ENCODE assay signal across 8 mouse cellular contexts in genomic region chr11:116130488-116131205, GRCm38 (mm10). TPM values are rescaled to one million over a fixed set of nuclear protein-coding genes. Genes with fewer than 3 reads are reported as not detected.
DNase-seq lines count a peak whose midpoint lies in the region; ATAC-seq and TF ChIP-seq lines count a peak whose summit lies in the region.

Gene Trim65, minus strand, starts transcription at chr11:116131128.

- H3K9ac ChIP-seq in CH12.LX (ENCODE audit: insufficient read depth, low read depth) = peak within 1 kb of the TSS; percentile 25
- peak within 1 kb of the TSS; percentile 69 for H3K9ac ChIP-seq in forebrain, embryonic 12.5 days
- H3K9ac ChIP-seq in heart, postnatal 0 days (replicated peaks; ENCODE audit: low read depth, low read length) = peak within 1 kb of the TSS; percentile 67
- peak within 1 kb of the TSS; percentile 56 for H3K9ac ChIP-seq in liver, embryonic 15.5 days
- peak within 1 kb of the TSS; percentile 76 for H3K9ac ChIP-seq in neural tube, embryonic 11.5 days (ENCODE audit: low read length)
- H3K9ac ChIP-seq in stomach, embryonic 16.5 days (ENCODE audit: low read length) = peak within 1 kb of the TSS; percentile 89

- peak within 1 kb of the TSS; percentile 49 to 61 (median 53) for H3K4me3 ChIP-seq in CH12.LX (replicated peaks in 1 of 3; ENCODE audit: low read depth in 2 of 3, low read length in 2 of 3, poor library complexity in 1 of 3)
- H3K4me3 ChIP-seq in forebrain, embryonic 12.5 days (replicated peaks) = peak within 1 kb of the TSS; percentile 53
- H3K4me3 ChIP-seq in heart, postnatal 0 days (ENCODE audit: low read depth, low read length) = peak within 1 kb of the TSS; percentile 63
- peak within 1 kb of the TSS; percentile 63 for H3K4me3 ChIP-seq in liver, embryonic 15.5 days (replicated peaks)
- H3K4me3 ChIP-seq in neural tube, embryonic 11.5 days (ENCODE audit: low read depth, low read length) = peak within 1 kb of the TSS; percentile 45
- H3K4me3 ChIP-seq in stomach, embryonic 16.5 days (replicated peaks; ENCODE audit: low read length) = peak within 1 kb of the TSS; percentile 70

- peaks cover 43 to 71% of the 10 kb centered on the region in 2 experiments for H3K36me3 ChIP-seq in CH12.LX (replicated peaks in 1 of 2; ENCODE audit: control insufficient read depth in 1 of 2, insufficient read depth in 1 of 2, low read length in 1 of 2)
- peaks cover 44% of the 10 kb centered on the region for H3K36me3 ChIP-seq in forebrain, embryonic 12.5 days (replicated peaks)
- peaks cover 31% of the 10 kb centered on the region for H3K36me3 ChIP-seq in heart, postnatal 0 days (replicated peaks; ENCODE audit: control insufficient read depth, insufficient read depth, low read length)
- peaks cover 44% of the 10 kb centered on the region for H3K36me3 ChIP-seq in liver, embryonic 15.5 days (replicated peaks)
- H3K36me3 ChIP-seq in neural tube, embryonic 11.5 days (ENCODE audit: control insufficient read depth, insufficient read depth, low read length) = peaks cover 8% of the 10 kb centered on the region
- H3K36me3 ChIP-seq in stomach, embryonic 16.5 days (ENCODE audit: control insufficient read depth, insufficient read depth, low read length) = peaks cover 13% of the 10 kb centered on the region

- TF ChIP-seq POLR2A in CH12.LX (IDR thresholded peaks at IDR 0.05; ENCODE audit: low read depth, low read length) = peak; percentile 69; the same call in 1 of the 2 replicates

- ATAC-seq in forebrain, embryonic 12.5 days (ENCODE audit: low FRiP score) = peak; percentile 90
- peak; percentile 86 for ATAC-seq in heart, postnatal 0 days (ENCODE audit: insufficient read depth, low read depth)
- peak; percentile 73 for ATAC-seq in liver, embryonic 15.5 days (ENCODE audit: insufficient read depth)
- peak; percentile 60 for ATAC-seq in neural tube, embryonic 11.5 days (ENCODE audit: insufficient read depth, low FRiP score, low TSS enrichment)
- peak; percentile 87 for ATAC-seq in stomach, embryonic 16.5 days (ENCODE audit: insufficient read depth, low FRiP score)

- H3K79me2 ChIP-seq in CH12.LX (replicated peaks; ENCODE audit: control insufficient read depth, extremely low read depth, insufficient read depth, poor library complexity, severe bottlenecking) = no peaks in the 10 kb centered on the region

- peak; percentile 53 for DNase-seq in CH12.LX (ENCODE audit: extremely low read depth)
- DNase-seq in c-Kit-positive CD71-positive TER-119-positive erythroid progenitor cells, embryonic 14.5 days (ENCODE audit: low spot score) = peak; percentile 75
- peak; percentile 85 for DNase-seq in heart, postnatal 0 days (ENCODE audit: low spot score)
- DNase-seq in kidney, postnatal 4 days = peak; percentile 93 to 96
- DNase-seq in neural tube, embryonic 11.5 days (ENCODE audit: low spot score) = peak; percentile 92

- no peaks in the 10 kb centered on the region for H3K27me3 ChIP-seq in CH12.LX (replicated peaks)
- 0 out of 2 replicates have a peak, but pooled peaks cover 9% of the 10 kb centered on the region for H3K27me3 ChIP-seq in forebrain, embryonic 12.5 days
- no peaks in the 10 kb centered on the region for H3K27me3 ChIP-seq in heart, postnatal 0 days (ENCODE audit: control insufficient read depth, insufficient read depth, low read length)
- no peaks in the 10 kb centered on the region for H3K27me3 ChIP-seq in liver, embryonic 15.5 days
- H3K27me3 ChIP-seq in neural tube, embryonic 11.5 days (ENCODE audit: control insufficient read depth, insufficient read depth, low read length) = no peaks in the 10 kb centered on the region
- no peaks in the 10 kb centered on the region for H3K27me3 ChIP-seq in stomach, embryonic 16.5 days (ENCODE audit: control insufficient read depth, insufficient read depth, low read length)

- TF ChIP-seq CTCF in CH12.LX (conservative IDR thresholded peaks at IDR 0.05 in 1 of 2, IDR thresholded peaks at IDR 0.05 in 1 of 2; ENCODE audit: low read depth in 2 of 2, low read length in 2 of 2) = peak in 1 of 2 experiments; percentile 96; a peak in 2 of 4 replicates
- TF ChIP-seq CTCF in heart, postnatal 0 days (IDR thresholded peaks at IDR 0.05; ENCODE audit: low read depth) = peak; percentile 99

- H3K4me1 ChIP-seq in CH12.LX (ENCODE audit: control insufficient read depth in 1 of 2, insufficient read depth in 2 of 2) = peaks cover 6 to 16% of the 10 kb centered on the region in 2 experiments
- peaks cover 34% of the 10 kb centered on the region for H3K4me1 ChIP-seq in forebrain, embryonic 12.5 days
- peaks cover 23% of the 10 kb centered on the region; the same call in 1 of the 2 replicates for H3K4me1 ChIP-seq in heart, postnatal 0 days (ENCODE audit: control insufficient read depth, insufficient read depth)
- H3K4me1 ChIP-seq in liver, embryonic 15.5 days (replicated peaks) = peaks cover 44% of the 10 kb centered on the region
- peaks cover 16% of the 10 kb centered on the region for H3K4me1 ChIP-seq in neural tube, embryonic 11.5 days (ENCODE audit: control insufficient read depth, insufficient read depth, low read length)
- peaks cover 40% of the 10 kb centered on the region for H3K4me1 ChIP-seq in stomach, embryonic 16.5 days (ENCODE audit: control insufficient read depth, insufficient read depth, low read length)

- TF ChIP-seq EP300 in CH12.LX (IDR thresholded peaks at IDR 0.05; ENCODE audit: low read length) = no peak
- peak; percentile 34 for TF ChIP-seq EP300 in heart, postnatal 0 days (IDR thresholded peaks at IDR 0.05; ENCODE audit: low read depth)

- peaks cover 4% of the 10 kb centered on the region for H3K9me3 ChIP-seq in CH12.LX (replicated peaks; ENCODE audit: low read length)
- H3K9me3 ChIP-seq in forebrain, embryonic 12.5 days = no peaks in the 10 kb centered on the region
- H3K9me3 ChIP-seq in heart, postnatal 0 days (replicated peaks; ENCODE audit: control insufficient read depth, low read length) = no peaks in the 10 kb centered on the region
- H3K9me3 ChIP-seq in liver, embryonic 15.5 days (replicated peaks) = no peaks in the 10 kb centered on the region
- H3K9me3 ChIP-seq in neural tube, embryonic 11.5 days (ENCODE audit: control insufficient read depth, low read length) = no peaks in the 10 kb centered on the region
- no peaks in the 10 kb centered on the region for H3K9me3 ChIP-seq in stomach, embryonic 16.5 days (replicated peaks; ENCODE audit: control insufficient read depth, low read length)

- in situ Hi-C loops in CH12.LX (cut with MboI; ENCODE audit: low pct_ligation_motif_present, low pct_unique_long_range_greater_than_20kb, low sequenced_read_pairs) = loop anchor here (5.0 kb wide), 1 partner anchor 43 kb away; the partner anchor contains the start of gene Wbp2

- TF ChIP-seq RAD21 in CH12.LX (IDR thresholded peaks at IDR 0.05; ENCODE audit: low read depth, low read length) = peak; percentile 66

- H3K4me2 ChIP-seq in CH12.LX (ENCODE audit: insufficient read depth, low read depth, poor library complexity, severe bottlenecking) = peak within 1 kb of the TSS; percentile 31
- peak within 1 kb of the TSS; percentile 83 for H3K4me2 ChIP-seq in forebrain, embryonic 12.5 days
- peak within 1 kb of the TSS; percentile 71 for H3K4me2 ChIP-seq in heart, postnatal 0 days (ENCODE audit: low read depth, low read length)
- peak within 1 kb of the TSS; percentile 85 for H3K4me2 ChIP-seq in liver, embryonic 15.5 days
- H3K4me2 ChIP-seq in neural tube, embryonic 11.5 days (ENCODE audit: low read depth) = peak within 1 kb of the TSS; percentile 76
- H3K4me2 ChIP-seq in stomach, embryonic 16.5 days (ENCODE audit: low read depth, low read length) = peak within 1 kb of the TSS; percentile 58

- peak within 1 kb of the TSS; percentile 33 for H3K27ac ChIP-seq in CH12.LX (ENCODE audit: insufficient read depth, low read depth)
- H3K27ac ChIP-seq in forebrain, embryonic 12.5 days = peak within 1 kb of the TSS; percentile 87
- H3K27ac ChIP-seq in heart, postnatal 0 days (ENCODE audit: low read depth) = peak within 1 kb of the TSS; percentile 92
- H3K27ac ChIP-seq in liver, embryonic 15.5 days (replicated peaks) = peak within 1 kb of the TSS; percentile 77
- peak within 1 kb of the TSS; percentile 78 for H3K27ac ChIP-seq in neural tube, embryonic 11.5 days (ENCODE audit: low read depth, low read length)
- H3K27ac ChIP-seq in stomach, embryonic 16.5 days (ENCODE audit: low read length) = peak within 1 kb of the TSS; percentile 99

- dilution Hi-C loops in CH12.LX (cut with MboI; ENCODE audit: extremely low pct_ligation_motif_present, extremely low pct_unique_long_range_greater_than_20kb, low sequenced_read_pairs) = no loop called here

- 1% methylated on average over 69 of the region's 69 CpGs for WGBS in forebrain, embryonic 12.5 days
- WGBS in heart, postnatal 0 days = under 1% methylated on average over 64 of the region's 69 CpGs
- WGBS in liver, embryonic 15.5 days (ENCODE audit: insufficient replicate concordance) = under 1% methylated on average over 69 of the region's 69 CpGs
- WGBS in neural tube, embryonic 11.5 days = 2% methylated on average over 65 of the region's 69 CpGs
- WGBS in stomach, embryonic 16.5 days = under 1% methylated on average over 69 of the region's 69 CpGs

TF ChIP-seq in CH12.LX, 34 proteins besides CTCF, POLR2A, EP300 and RAD21 (continues in another document):
- TF ChIP-seq E2F4 (IDR thresholded peaks at IDR 0.05; ENCODE audit: insufficient replicate concordance, low read depth, low read length) (no peak), NELFE (IDR thresholded peaks at IDR 0.05; ENCODE audit: low read depth, low read length) (peak; percentile 38; the same call in 1 of the 2 replicates), JUND (conservative IDR thresholded peaks at IDR 0.05; ENCODE audit: low read depth, low read length) (no peak), ZNF384 (IDR thresholded peaks at IDR 0.05; ENCODE audit: low read depth, low read length) (no peak), JUN (IDR thresholded peaks at IDR 0.05; ENCODE audit: insufficient read depth, low read depth, low read length) (no peak), ZMIZ1 (IDR thresholded peaks at IDR 0.05; ENCODE audit: low read depth, low read length) (no peak; the same call in 1 of the 2 replicates), CHD2 (IDR thresholded peaks at IDR 0.05; ENCODE audit: low read length) (peak; percentile 15; the same call in 1 of the 2 replicates), IRF4 (IDR thresholded peaks at IDR 0.05; ENCODE audit: low read depth, low read length) (peak; percentile 73; the same call in 1 of the 2 replicates), HCFC1 (IDR thresholded peaks at IDR 0.05; ENCODE audit: low read depth, low read length) (peak; percentile 49)

RNA-seq across cellular contexts. Expression of gene Trim65, which starts in this region (rescaled TPM):
- total RNA-seq in CH12.LX (2012; rRNA removed) (2.0 and 2.8 TPM in 2 replicates), CH12.LX (2014; rRNA removed) (0.66 and 0.81 TPM in 2 replicates)
- 1.1 and 1.4 TPM in 2 replicates for polyA plus RNA-seq in CH12.LX (2012; ENCODE audit: insufficient read length, low read depth)
- 1.9 and 2.1 TPM in 2 replicates for polyA plus RNA-seq in forebrain, embryonic 12.5 days (2016; fragmentation: Nextera tagmentation; extraction: Ambion mirVana)
- 5.9 and 15.0 TPM in 2 replicates for total RNA-seq in heart, postnatal 0 days (2014; rRNA removed; ENCODE audit: low replicate concordance)
- 2.7 TPM in 2 replicates for polyA plus RNA-seq in heart, postnatal 0 days (2015; fragmentation: Nextera tagmentation; extraction: Ambion mirVana)
- polyA plus RNA-seq in liver, embryonic 15.5 days (2015; fragmentation: Nextera tagmentation; extraction: Ambion mirVana) = 1.2 and 1.5 TPM in 2 replicates
- 1.6 TPM in 2 replicates for polyA plus RNA-seq in neural tube, embryonic 11.5 days (2014; fragmentation: Nextera tagmentation; extraction: Ambion mirVana)
- polyA plus RNA-seq in stomach, embryonic 16.5 days (2015; fragmentation: Nextera tagmentation; extraction: Ambion mirVana) = 6.2 and 8.0 TPM in 2 replicates

Comparison
In these comparisons a context has a peak if more than half of its experiments do, and no peak if none do; other contexts are left out.
1. Peak in every context shown above with its lines: DNase-seq, ATAC-seq, H3K4me3 ChIP-seq and H3K27ac ChIP-seq.
2. H3K27ac ChIP-seq: peak in every context shown above with its lines; median percentile 99 in stomach, embryonic 16.5 days; 92 in heart, postnatal 0 days; 87 in forebrain, embryonic 12.5 days; 78 in neural tube, embryonic 11.5 days; 77 in liver, embryonic 15.5 days; 33 in CH12.LX.
3. H3K4me2 ChIP-seq: peak in every context shown above with its lines; median percentile 85 in liver, embryonic 15.5 days; 83 in forebrain, embryonic 12.5 days; 76 in neural tube, embryonic 11.5 days; 71 in heart, postnatal 0 days; 58 in stomach, embryonic 16.5 days; 31 in CH12.LX.
4. H3K9ac ChIP-seq: peak in every context shown above with its lines; median percentile 89 in stomach, embryonic 16.5 days; 76 in neural tube, embryonic 11.5 days; 69 in forebrain, embryonic 12.5 days; 67 in heart, postnatal 0 days; 56 in liver, embryonic 15.5 days; 25 in CH12.LX.